Mouse (Mus musculus) thymus, postnatal 4 days (tissue): Measurements from ENCODE around the gene Fam234b.

ENCODE experiments used
- DNase-seq: peaks from one replicate; pipeline ENCODE4 v3.0.0; 2021

Fam234b gene

GRCm38 (mm10) chr6:135232443-135233182 is 34.8 kb downstream of the Fam234b start:
- no peak for DNase-seq

GRCm38 (mm10) chr6:135235742-135236141 is 38.0 kb downstream of the Fam234b start:
- peak; percentile 43 for DNase-seq

GRCm38 (mm10) chr6:135236576-135236975 is 38.8 kb downstream of the Fam234b start:
- DNase-seq = no peak

- DNase-seq = peak; percentile 67
Measured at GRCm38 (mm10) chr6:135237326-135237725, 39.5 kb downstream of the Fam234b start.

- no peak for DNase-seq
Measured at GRCm38 (mm10) chr6:135238211-135238610, 40.4 kb downstream of the Fam234b start.

- no peak for DNase-seq
Measured at GRCm38 (mm10) chr6:135240361-135240760, 42.6 kb downstream of the Fam234b start.

- no peak for DNase-seq
Measured at GRCm38 (mm10) chr6:135245586-135245985, 47.8 kb downstream of the Fam234b start.

- no peak for DNase-seq
Measured at GRCm38 (mm10) chr6:135247861-135248260, 50.1 kb downstream of the Fam234b start.

- peak; percentile 80 for DNase-seq
Measured at GRCm38 (mm10) chr6:135249846-135250531, 52.2 kb downstream of the Fam234b start.

- no peak for DNase-seq
Measured at GRCm38 (mm10) chr6:135250926-135251699, 53.3 kb downstream of the Fam234b start.

GRCm38 (mm10) chr6:135251849-135252727 is 54.3 kb downstream of the Fam234b start:
- DNase-seq = no peak

- peak; percentile 83 for DNase-seq
Measured at GRCm38 (mm10) chr6:135252728-135253077, 54.9 kb downstream of the Fam234b start.

GRCm38 (mm10) chr6:135254153-135254552 is 56.4 kb downstream of the Fam234b start, which contains the start of gene Gsg1:
Gene Gsg1, minus strand, starts transcription at chr6:135254351.
- peak; percentile 36 for DNase-seq

- no peak for DNase-seq
Measured at GRCm38 (mm10) chr6:135260435-135260834, 62.7 kb downstream of the Fam234b start.

GRCm38 (mm10) chr6:135261124-135261523 is 63.3 kb downstream of the Fam234b start:
- no peak for DNase-seq

- no peak for DNase-seq
Measured at GRCm38 (mm10) chr6:135262565-135262964, 64.8 kb downstream of the Fam234b start.

GRCm38 (mm10) chr6:135264136-135264535 is 66.4 kb downstream of the Fam234b start:
- DNase-seq = no peak

- no peak for DNase-seq
Measured at GRCm38 (mm10) chr6:135266056-135266455, 68.3 kb downstream of the Fam234b start.

GRCm38 (mm10) chr6:135267221-135267620 is 69.4 kb downstream of the Fam234b start:
- DNase-seq = peak; percentile 29

GRCm38 (mm10) chr6:135268392-135268791 is 70.6 kb downstream of the Fam234b start:
- no peak for DNase-seq

GRCm38 (mm10) chr6:135269626-135270025 is 71.8 kb downstream of the Fam234b start:
- DNase-seq = no peak

- DNase-seq = no peak
Measured at GRCm38 (mm10) chr6:135271761-135272160, 74.0 kb downstream of the Fam234b start.
